8 mouse cellular contexts compared by ENCODE assay signal in the genomic region with DNA sequence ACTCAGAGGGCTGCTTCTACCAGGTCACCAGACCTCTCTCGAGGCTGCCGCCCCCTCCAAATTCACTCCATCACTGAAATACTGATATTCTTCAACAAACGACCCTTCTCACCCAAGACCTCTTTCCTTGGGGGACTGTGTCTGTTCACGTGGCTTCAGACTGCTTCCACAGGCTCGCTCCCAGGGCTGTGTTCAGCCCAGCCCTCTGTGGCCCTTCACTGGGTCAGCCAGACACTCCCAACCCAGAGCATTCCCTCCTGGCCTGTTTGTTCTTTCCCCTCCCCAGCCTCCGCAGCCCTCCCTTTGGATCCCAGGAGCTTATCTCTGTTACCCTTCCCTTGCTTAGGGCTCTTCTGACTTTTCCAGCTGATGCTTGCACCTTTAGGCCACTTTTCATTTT. TPM values are rescaled to one million over a fixed set of nuclear protein-coding genes. Genes with fewer than 3 reads are reported as not detected.
DNase-seq lines count a peak whose midpoint lies in the region; ATAC-seq and TF ChIP-seq lines count a peak whose summit lies in the region.
"Had no signal": no experiment of that assay in that cellular context is flagged by ENCODE, and none has a peak within 500 bp of the region (broad histone marks: within the 10 kb centered on the region; RNA-seq: fewer than 3 reads in every experiment).

No protein-coding gene starts in this region.

- H3K27ac ChIP-seq in kidney, embryonic 14.5 days (ENCODE audit: low read depth, low read length), result peak overlapping the region; percentile 49; the same call in 1 of the 2 replicates
- H3K27ac ChIP-seq in bone marrow, adult 2 months (ENCODE audit: control insufficient read depth, insufficient read depth, low read depth, low read length, poor library complexity), result peak overlapping the region; percentile 70
- peak overlapping the region; percentile 91 for H3K27ac ChIP-seq in heart, embryonic 10.5 days
- peak overlapping the region; percentile 87 for H3K27ac ChIP-seq in liver, embryonic 16.5 days (ENCODE audit: low read length)

- no peaks in the 10 kb centered on the region for H3K27me3 ChIP-seq in kidney, embryonic 14.5 days (ENCODE audit: control insufficient read depth, insufficient read depth, low read length)
- no peaks in the 10 kb centered on the region for H3K27me3 ChIP-seq in heart, embryonic 10.5 days (ENCODE audit: insufficient read depth, poor library complexity, severe bottlenecking)
- H3K27me3 ChIP-seq in liver, embryonic 16.5 days (ENCODE audit: control insufficient read depth, insufficient read depth, low read depth, low read length), result no peaks in the 10 kb centered on the region

- no peak for DNase-seq in kidney, adult 9 months
- DNase-seq in heart, embryonic 10.5 days (ENCODE audit: low spot score), result no peak
- DNase-seq in retina, postnatal 1 day, result no peak
- no peak for DNase-seq in urinary bladder, postnatal 10 days (ENCODE audit: low spot score)

- 47% methylated on average over 6 of the region's 6 CpGs for WGBS in kidney, embryonic 14.5 days
- 75% methylated on average over 6 of the region's 6 CpGs for WGBS in bone marrow, adult 2 months
- WGBS in heart, embryonic 10.5 days, result 28% methylated on average over 6 of the region's 6 CpGs
- 50% methylated on average over 6 of the region's 6 CpGs for WGBS in liver, embryonic 16.5 days (ENCODE audit: insufficient replicate concordance)

- TF ChIP-seq POLR2A in bone marrow, adult 2 months (IDR thresholded peaks at IDR 0.05; ENCODE audit: borderline replicate concordance, control insufficient read depth, low read depth, low read length), result no peak

- H3K4me1 ChIP-seq in kidney, embryonic 14.5 days (ENCODE audit: control insufficient read depth, insufficient read depth, low read length), result peaks cover 18% of the 10 kb centered on the region; the same call in 1 of the 2 replicates
- H3K4me1 ChIP-seq in bone marrow, adult 2 months (ENCODE audit: control insufficient read depth, insufficient read depth, low read length), result peaks cover 18% of the 10 kb centered on the region
- H3K4me1 ChIP-seq in heart, embryonic 10.5 days, result peaks cover 74% of the 10 kb centered on the region
- peaks cover 59% of the 10 kb centered on the region for H3K4me1 ChIP-seq in liver, embryonic 16.5 days (ENCODE audit: control insufficient read depth, low read depth, low read length)

- TF ChIP-seq CTCF in bone marrow, adult 2 months (IDR thresholded peaks at IDR 0.05; ENCODE audit: control insufficient read depth, insufficient read depth, low read length), result no peak

- H3K9ac ChIP-seq in kidney, embryonic 14.5 days (ENCODE audit: low read depth, low read length), result no peak overlapping the region
- H3K9ac ChIP-seq in liver, embryonic 16.5 days (ENCODE audit: low read depth, low read length), result peak overlapping the region; percentile 13

- no peak overlapping the region for H3K4me2 ChIP-seq in kidney, embryonic 14.5 days (replicated peaks; ENCODE audit: low read depth, low read length)
- peak overlapping the region; percentile 72 for H3K4me2 ChIP-seq in liver, embryonic 16.5 days (ENCODE audit: low read depth, low read length)

- H3K4me3 ChIP-seq in kidney, embryonic 14.5 days (ENCODE audit: low read length), result no peak overlapping the region
- no peak overlapping the region for H3K4me3 ChIP-seq in bone marrow, adult 2 months (replicated peaks; ENCODE audit: control insufficient read depth, low read depth, low read length)
- peak overlapping the region; percentile 46 for H3K4me3 ChIP-seq in heart, embryonic 10.5 days
- no peak overlapping the region for H3K4me3 ChIP-seq in liver, embryonic 16.5 days (ENCODE audit: low read depth, low read length)

- H3K36me3 ChIP-seq in kidney, embryonic 14.5 days (ENCODE audit: control insufficient read depth, insufficient read depth, low read length), result no peaks in the 10 kb centered on the region
- 0 out of 2 replicates have a peak, but pooled peaks cover 2% of the 10 kb centered on the region for H3K36me3 ChIP-seq in heart, embryonic 10.5 days
- peaks cover 5% of the 10 kb centered on the region; the same call in 1 of the 2 replicates for H3K36me3 ChIP-seq in liver, embryonic 16.5 days (ENCODE audit: control insufficient read depth, insufficient read depth)

- no peak for ATAC-seq in kidney, embryonic 14.5 days (ENCODE audit: low FRiP score, low TSS enrichment)
- ATAC-seq in liver, embryonic 16.5 days (ENCODE audit: low read depth), result no peak
- ATAC-seq: midbrain, embryonic 16.5 days had no signal

- no peaks in the 10 kb centered on the region for H3K9me3 ChIP-seq in kidney, embryonic 14.5 days (ENCODE audit: control insufficient read depth, low read length)
- no peaks in the 10 kb centered on the region for H3K9me3 ChIP-seq in heart, embryonic 10.5 days
- no peaks in the 10 kb centered on the region for H3K9me3 ChIP-seq in liver, embryonic 16.5 days (replicated peaks; ENCODE audit: control insufficient read depth, low read length)

RNA-seq across cellular contexts. Expression of gene Sp2, which starts 14.3 kb away (rescaled TPM):
- 13.3 and 23.9 TPM in 2 replicates for polyA plus RNA-seq in kidney, embryonic 14.5 days (2014; fragmentation: Nextera tagmentation; extraction: Ambion mirVana)
- 14.6 and 16.9 TPM in 2 replicates for polyA plus RNA-seq in bone marrow, adult 2 months (2011; ENCODE audit: insufficient read depth, insufficient read length, low replicate concordance, missing spikeins)
- 20.1 and 21.9 TPM in 2 replicates for polyA plus RNA-seq in heart, embryonic 10.5 days (2016; fragmentation: Nextera tagmentation; extraction: Ambion mirVana)
- 15.8 and 18.6 TPM in 2 replicates for polyA plus RNA-seq in liver, embryonic 16.5 days (2015; fragmentation: Nextera tagmentation; extraction: Ambion mirVana)

RNA-seq across cellular contexts. Expression of gene Pnpo, which starts 24.7 kb away (rescaled TPM):
- 17.3 and 28.0 TPM in 2 replicates for polyA plus RNA-seq in kidney, embryonic 14.5 days (2014; fragmentation: Nextera tagmentation; extraction: Ambion mirVana)
- polyA plus RNA-seq in bone marrow, adult 2 months (2011; ENCODE audit: insufficient read depth, insufficient read length, low replicate concordance, missing spikeins), result 65.6 and 132 TPM in 2 replicates
- polyA plus RNA-seq in heart, embryonic 10.5 days (2016; fragmentation: Nextera tagmentation; extraction: Ambion mirVana), result 69.3 and 72.6 TPM in 2 replicates
- 688 and 719 TPM in 2 replicates for polyA plus RNA-seq in liver, embryonic 16.5 days (2015; fragmentation: Nextera tagmentation; extraction: Ambion mirVana)

RNA-seq across cellular contexts. Expression of gene Prr15l, which starts 40.6 kb away (rescaled TPM):
- polyA plus RNA-seq in kidney, embryonic 14.5 days (2014; fragmentation: Nextera tagmentation; extraction: Ambion mirVana), result 33.7 and 36.3 TPM in 2 replicates
- polyA plus RNA-seq in bone marrow, adult 2 months (2011; ENCODE audit: insufficient read depth, insufficient read length, low replicate concordance, missing spikeins), result not detected in 2 replicates
- polyA plus RNA-seq in heart, embryonic 10.5 days (2016; fragmentation: Nextera tagmentation; extraction: Ambion mirVana), result 0.90 and 1.5 TPM in 2 replicates
- 4.8 and 7.1 TPM in 2 replicates for polyA plus RNA-seq in liver, embryonic 16.5 days (2015; fragmentation: Nextera tagmentation; extraction: Ambion mirVana)

RNA-seq across cellular contexts. Expression of gene Sp6, which starts 44.7 kb away (rescaled TPM):
- 0.57 and 0.60 TPM in 2 replicates for polyA plus RNA-seq in kidney, embryonic 14.5 days (2014; fragmentation: Nextera tagmentation; extraction: Ambion mirVana)
- 1.00 TPM in 1 of 2 replicates, not detected in the other for polyA plus RNA-seq in bone marrow, adult 2 months (2011; ENCODE audit: insufficient read depth, insufficient read length, low replicate concordance, missing spikeins)
- 0.47 and 2.3 TPM in 2 replicates for polyA plus RNA-seq in heart, embryonic 10.5 days (2016; fragmentation: Nextera tagmentation; extraction: Ambion mirVana)
- not detected in 2 replicates for polyA plus RNA-seq in liver, embryonic 16.5 days (2015; fragmentation: Nextera tagmentation; extraction: Ambion mirVana)

RNA-seq across cellular contexts. Expression of gene Cdk5rap3, which starts 52.2 kb away (rescaled TPM):
- polyA plus RNA-seq in kidney, embryonic 14.5 days (2014; fragmentation: Nextera tagmentation; extraction: Ambion mirVana), result 66.9 and 69.1 TPM in 2 replicates
- polyA plus RNA-seq in bone marrow, adult 2 months (2011; ENCODE audit: insufficient read depth, insufficient read length, low replicate concordance, missing spikeins), result 16.4 and 39.4 TPM in 2 replicates
- 68.3 and 84.3 TPM in 2 replicates for polyA plus RNA-seq in heart, embryonic 10.5 days (2016; fragmentation: Nextera tagmentation; extraction: Ambion mirVana)
- 36.9 and 38.8 TPM in 2 replicates for polyA plus RNA-seq in liver, embryonic 16.5 days (2015; fragmentation: Nextera tagmentation; extraction: Ambion mirVana)
